Mouse (Mus musculus) cerebellum, adult (tissue): Measurements from ENCODE around the gene Wnt4.

Source experiments
- ATAC-seq: cut with Nextera tagmentation; 2 replicates; pipeline ENCODE4 v1.9.2; 2017; ENCODE audit warnings: mild to moderate bottlenecking, moderate library complexity, mixed read lengths; ENCODE audit not compliant: insufficient number of reproducible peaks, low FRiP score, low TSS enrichment

Wnt4 gene

DNA sequence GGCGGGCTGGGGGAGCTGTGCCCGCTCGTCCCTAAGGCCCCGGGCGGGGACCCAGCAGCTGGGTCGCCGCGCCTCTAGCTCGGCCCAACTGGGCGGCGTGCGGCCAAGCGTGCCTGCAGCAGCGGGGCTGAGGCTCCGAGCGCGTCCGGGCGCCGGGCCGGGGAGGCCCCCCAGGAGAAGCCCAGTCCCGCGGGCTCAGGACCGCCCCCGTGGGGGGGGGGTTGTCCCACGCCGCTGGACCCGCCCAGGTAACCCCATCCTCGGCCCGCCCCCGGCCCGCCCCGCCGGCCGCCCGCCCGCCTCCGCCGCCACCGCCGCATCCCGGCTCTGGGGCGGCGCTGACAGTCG, at the start of gene Wnt4:
Wnt4 (plus strand) TSS at position 324 of the 348 bp plus-strand sequence.
- peak; percentile 15; the same call in 1 of the 2 replicates for ATAC-seq

- no peak for ATAC-seq
Observed at GRCm38 (mm10) chr4:137228566-137229115, 48.6 kb upstream of the Wnt4 start.

GRCm38 (mm10) chr4:137231494-137232470, 45.5 kb upstream of the Wnt4 start:
- ATAC-seq = peak; percentile 56; the same call in 1 of the 2 replicates

DNA sequence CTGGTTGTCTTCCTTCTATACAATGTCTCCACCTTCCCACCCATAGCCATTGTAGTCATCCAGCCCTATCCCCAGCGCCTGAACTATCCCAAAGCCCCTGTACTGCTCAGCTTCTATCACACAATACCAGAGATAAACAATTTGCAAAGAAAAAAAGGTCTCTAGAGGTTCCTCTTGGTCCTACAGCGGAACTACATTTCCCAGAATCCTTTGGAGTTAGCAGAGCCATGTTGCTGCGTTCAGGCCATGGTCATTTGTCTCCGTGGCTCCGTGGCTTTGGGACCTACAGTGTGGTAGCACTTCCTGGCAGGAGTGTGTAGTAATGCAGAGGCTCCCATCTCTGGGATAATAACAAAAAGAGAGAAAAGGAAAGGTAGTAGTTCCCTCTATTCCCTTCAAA, 43.7 kb upstream of the Wnt4 start:
- ATAC-seq = no peak

DNA sequence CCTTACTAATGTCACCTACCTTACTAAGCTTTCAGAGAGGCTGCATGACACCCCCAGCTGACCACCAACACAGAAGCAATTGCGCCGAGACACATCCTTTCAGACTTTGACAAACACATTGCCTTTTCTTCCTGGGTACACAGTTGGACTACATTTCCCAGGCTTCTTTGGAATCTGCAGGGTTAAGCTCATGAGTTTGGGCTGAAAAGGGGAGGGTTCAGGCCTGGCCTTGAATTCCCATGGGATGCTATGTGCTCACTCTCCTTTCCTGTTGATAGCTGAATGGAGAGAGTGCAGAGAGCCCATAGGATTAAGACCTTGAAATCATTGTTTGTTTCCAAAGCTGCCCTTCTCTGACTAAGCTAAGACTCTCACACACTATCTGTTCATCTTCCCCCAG, 42.8 kb upstream of the Wnt4 start:
- no peak for ATAC-seq

- no peak for ATAC-seq
Observed at GRCm38 (mm10) chr4:137235368-137235767, 41.9 kb upstream of the Wnt4 start.

DNA sequence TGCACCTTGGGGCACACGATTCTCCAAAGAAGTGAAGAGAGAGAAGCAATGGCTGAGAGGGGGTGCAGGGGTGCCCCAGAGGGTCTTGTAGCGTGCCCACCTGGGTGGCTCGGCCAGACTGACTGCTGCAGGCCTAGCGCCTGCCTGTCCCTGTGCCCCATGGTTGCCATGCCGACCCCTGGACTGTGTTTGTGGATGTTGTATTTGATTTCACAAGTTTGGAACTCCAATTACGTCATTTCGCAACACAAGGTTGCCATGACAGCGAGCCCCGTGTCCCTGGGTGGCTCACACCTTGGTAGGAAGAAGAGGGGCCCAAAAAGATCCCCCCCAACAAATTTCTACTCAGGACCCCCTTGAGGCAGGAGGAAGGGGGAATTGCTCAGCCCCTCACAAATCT, 32.4 kb upstream of the Wnt4 start:
- no peak for ATAC-seq

DNA sequence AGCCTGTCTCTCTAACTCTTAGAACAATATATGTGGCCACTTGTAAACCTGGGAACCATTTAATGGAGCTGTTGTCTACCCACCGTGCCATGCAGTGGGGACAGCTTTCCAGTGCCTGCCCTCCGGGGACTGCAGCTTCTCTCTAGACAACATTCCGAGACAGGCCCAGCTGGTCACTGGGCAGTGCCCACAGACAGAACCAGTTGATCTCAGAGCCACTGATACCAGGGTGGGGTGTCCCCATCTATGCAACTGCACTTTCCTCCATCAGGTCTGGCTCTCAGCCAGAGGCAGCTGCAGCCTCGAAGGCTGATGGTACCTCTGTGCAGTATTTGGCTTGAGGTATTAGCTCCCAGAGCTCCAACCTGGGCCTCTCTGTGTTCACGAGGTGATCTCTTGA, 27.0 kb upstream of the Wnt4 start:
- no peak for ATAC-seq

GRCm38 (mm10) chr4:137250849-137251248, 26.4 kb upstream of the Wnt4 start:
- no peak for ATAC-seq

DNA sequence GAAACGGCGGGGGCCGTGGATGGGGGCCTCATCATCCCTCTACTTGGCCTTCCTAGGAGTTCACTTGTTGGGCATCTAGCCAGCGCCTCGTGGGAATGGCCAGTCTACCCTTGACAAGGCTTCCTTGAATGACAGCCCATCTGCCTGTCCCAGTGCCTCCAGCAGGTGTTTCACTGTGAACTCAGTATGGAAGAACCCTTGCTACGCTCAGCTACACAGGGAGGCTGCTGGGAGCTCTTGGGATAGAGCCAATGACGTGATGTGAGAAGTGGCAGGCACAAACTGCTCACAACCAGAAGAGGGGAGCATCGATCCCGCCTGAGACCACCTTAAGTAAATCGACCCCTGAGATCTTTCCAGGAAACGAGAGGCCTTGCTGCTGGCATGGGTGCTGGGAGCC, 23.7 kb upstream of the Wnt4 start:
- no peak for ATAC-seq

DNA sequence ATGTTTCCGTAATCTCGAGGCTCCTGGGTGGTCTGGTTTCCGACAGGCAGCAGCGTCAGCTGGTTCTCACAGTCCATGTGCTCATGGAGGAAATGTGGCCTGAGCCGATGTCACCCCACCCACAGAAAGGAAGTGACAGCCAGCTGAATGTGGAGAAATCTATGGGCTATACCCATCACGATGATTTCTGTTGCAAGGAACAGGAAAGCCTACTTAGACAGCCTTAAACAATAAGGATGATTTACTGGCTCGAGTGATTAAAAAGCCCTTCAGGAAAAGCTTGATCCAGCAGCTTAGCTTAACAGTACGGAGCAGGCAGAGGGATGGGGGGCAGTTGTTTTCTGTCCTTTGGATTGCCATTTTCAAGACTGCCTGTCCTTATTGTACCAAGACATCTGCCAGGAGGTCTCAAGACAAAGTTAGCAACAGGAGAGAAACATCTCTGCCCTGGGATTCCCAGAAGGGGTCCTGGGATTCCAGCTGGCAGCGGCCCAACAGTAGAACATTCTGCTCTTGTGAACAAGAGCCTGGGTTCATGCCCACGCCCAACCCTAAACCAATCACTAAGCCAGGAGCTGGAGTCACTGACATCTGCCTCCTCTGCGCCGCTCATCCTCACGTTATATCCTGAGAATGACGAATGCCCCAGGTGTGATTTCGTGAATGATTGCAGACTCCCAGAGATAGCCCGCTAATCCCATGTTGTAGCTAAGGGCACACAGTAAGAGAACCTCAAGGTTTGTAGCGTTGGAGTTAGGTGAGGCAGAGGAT, 22.9 kb upstream of the Wnt4 start:
- ATAC-seq = no peak

DNA sequence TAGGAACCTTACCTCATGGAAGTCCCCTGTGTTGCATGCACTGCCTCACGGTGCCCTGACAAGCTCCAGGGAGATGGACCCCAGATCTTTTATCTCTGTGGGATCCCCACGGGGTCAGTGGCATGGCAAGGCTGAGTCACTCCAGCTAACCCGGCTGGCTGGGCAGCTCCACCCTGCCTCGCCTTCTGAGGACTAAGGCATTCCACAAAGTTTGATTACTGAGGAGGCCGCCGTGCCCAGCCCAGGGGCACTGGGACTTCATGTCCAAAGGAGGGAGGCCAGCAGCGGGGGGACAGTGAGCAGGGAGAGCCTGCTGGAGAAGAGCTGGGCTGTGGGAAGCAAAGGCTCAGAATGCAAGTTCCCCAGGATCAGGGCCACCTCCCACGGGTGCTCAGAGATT, 21.7 kb upstream of the Wnt4 start:
- no peak for ATAC-seq

GRCm38 (mm10) chr4:137261826-137262225, 15.5 kb upstream of the Wnt4 start:
- no peak for ATAC-seq

DNA sequence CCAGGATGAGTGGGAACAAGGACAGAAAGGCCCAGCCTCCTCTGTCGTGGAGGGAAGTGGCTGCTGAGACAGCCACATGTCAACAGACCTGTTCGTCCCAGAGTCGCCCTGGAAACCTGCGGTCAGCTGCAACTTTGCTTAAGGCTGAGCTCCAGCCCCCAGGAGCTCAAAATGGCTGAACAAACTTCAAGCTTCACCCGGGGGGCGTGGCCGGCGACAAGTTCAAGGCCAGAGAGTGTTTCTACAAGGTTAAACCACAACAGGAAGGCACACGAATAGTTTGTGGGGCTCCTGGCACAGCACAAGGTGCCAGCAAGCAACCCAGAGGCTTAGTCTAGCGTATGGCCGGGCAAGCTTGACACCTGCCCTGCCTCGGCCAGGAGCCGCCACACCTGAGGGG, 13.2 kb upstream of the Wnt4 start:
- ATAC-seq = no peak

DNA sequence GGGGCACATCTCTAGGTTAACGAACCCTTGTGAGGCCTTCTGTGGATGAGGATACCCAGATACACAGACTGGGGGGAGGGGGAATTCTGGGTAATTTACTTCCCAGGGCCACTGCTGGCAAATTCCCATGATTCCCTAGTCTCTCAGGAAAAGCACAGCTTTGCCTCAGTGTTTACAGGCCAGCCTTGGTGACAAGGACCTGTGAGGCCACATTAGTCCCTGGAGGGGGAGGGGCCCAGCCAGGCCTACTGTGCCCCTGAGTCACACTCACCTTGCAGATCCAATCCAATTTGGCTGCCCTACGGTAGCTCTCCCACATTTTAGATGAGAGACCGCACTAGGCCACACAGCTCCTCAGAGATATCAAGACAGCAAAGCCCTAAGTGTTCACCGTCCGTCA, 12.2 kb upstream of the Wnt4 start:
- no peak for ATAC-seq

DNA sequence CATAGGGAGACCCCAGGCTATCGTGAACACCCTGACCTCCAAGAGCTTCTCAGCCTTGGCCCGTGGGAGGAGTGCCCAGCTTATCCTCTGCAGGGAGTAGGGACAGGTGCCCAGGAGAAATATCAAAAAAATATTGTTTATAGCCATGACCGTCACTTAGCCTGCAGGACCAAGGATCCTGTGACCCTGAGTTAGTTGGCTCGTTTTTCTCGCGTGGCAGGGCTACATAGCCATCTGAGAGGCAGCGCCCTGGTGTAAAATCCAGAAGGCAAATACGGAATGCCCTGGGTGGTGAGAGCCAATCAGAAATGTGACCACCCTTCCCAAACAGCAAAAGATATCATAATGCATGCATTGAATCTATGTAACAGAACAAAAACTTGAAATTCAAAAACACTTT, 8.7 kb upstream of the Wnt4 start:
- ATAC-seq = no peak

GRCm38 (mm10) chr4:137271856-137272255, 5.4 kb upstream of the Wnt4 start:
- ATAC-seq = no peak

DNA sequence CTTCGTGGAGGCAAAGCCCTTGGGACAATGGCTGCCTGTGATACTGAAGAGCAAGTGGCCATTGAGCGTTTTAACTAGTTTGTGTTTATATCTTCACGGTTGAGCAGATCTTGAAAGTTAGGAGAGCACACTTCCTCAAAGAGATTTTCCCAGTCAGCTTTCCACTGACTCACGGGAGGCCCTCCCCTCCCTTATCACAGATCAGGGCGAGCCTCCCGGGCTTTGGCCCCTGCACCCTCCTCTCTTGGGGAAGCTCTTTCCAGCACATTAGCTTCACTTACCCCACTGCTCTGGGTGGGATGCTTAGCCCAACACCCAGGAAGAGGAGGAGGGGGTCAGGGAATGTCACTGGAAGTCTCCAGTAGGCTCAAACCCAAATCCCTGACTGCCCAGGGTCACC, 3.0 kb upstream of the Wnt4 start:
- ATAC-seq = no peak

DNA sequence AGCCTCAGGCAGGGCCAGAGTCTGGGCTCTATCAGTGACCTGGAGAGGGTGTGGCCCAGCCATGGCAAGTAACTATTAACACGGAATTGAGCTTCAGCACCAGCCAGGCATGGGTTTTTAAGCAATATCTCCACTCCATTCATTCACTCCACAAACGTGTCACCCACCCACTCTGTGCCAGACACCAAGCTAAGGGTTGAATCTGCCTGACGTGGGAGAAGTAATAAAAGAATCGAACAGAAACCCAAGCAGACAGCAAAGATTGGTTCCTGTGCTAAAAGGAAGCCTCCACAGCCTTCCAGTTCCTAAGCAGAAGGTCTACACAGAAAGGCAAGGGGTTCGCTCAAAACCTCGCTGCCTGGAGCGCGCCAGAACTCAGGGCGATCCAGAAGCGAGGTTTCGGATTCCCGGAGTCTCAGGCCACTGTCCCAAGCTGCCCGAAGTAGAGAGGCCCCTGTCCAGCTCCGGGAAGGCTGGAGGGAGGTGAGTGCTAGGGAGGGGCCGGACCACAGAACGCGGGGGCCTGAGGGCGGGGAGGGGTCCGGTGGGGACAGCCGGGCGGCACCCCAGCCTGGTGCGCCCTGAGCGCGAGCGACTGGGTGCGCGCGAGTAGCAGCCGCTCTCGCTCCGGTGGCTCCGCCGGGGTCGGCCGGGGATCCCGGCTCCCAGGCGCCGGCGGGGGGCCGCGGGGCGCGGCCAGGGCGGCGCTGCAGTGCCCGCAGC, 685 bp upstream of the Wnt4 start:
- ATAC-seq = no peak

DNA sequence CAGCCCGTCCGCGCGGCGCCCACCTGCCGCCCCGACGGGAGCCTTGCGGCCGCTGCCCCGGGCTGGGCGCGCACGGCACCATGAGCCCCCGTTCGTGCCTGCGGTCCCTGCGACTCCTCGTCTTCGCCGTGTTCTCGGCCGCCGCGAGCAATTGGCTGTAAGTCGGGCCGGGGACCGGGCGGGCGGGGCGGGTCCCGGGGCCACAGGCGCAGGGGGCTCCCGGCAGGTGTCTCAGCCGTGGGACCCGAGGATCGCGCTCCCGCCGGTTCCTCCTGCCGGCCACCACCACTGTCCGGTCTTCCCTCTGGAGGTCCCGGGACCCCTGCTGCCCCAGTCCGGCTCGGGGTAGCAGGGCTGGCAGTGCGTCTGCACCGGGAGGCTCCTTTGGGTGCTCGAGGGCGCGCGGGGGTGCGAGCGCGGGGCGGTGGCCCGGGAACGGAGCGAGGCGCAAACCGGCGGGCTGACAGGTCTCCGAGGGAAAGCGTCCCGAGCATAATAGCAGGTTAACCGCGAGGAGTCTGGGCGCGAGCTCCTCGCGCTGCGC, 383 bp downstream of the Wnt4 start:
- no peak for ATAC-seq
